Mouse (Mus musculus): ENCODE results near the gene Cisd1. TPM values are rescaled to one million over a fixed set of nuclear protein-coding genes. Genes with fewer than 3 reads are reported as not detected.
A peak's percentile ranks its signal among the peaks of the same experiment; 100 is the strongest.

Cisd1 gene
- total RNA-seq, 2 experiments from 2014 or later = 125 to 134 TPM

GRCm38 (mm10) chr10:71328382-71328781, 16.4 kb downstream of the Cisd1 start:
- DNase-seq (ENCODE audit: low spot score in 2 of 2) = no peak

GRCm38 (mm10) chr10:71327386-71327785, 17.4 kb downstream of the Cisd1 start:
- no peak for DNase-seq (ENCODE audit: low spot score in 2 of 2)

GRCm38 (mm10) chr10:71326789-71327188, 18.0 kb downstream of the Cisd1 start:
- peak; percentile 62 to 81 for DNase-seq (ENCODE audit: low spot score in 2 of 2)

- DNase-seq (ENCODE audit: low spot score in 2 of 2) = no peak
Measured at GRCm38 (mm10) chr10:71326123-71326522, 18.6 kb downstream of the Cisd1 start.

GRCm38 (mm10) chr10:71323669-71324068, 21.1 kb downstream of the Cisd1 start:
- DNase-seq (ENCODE audit: low spot score in 2 of 2) = no peak

GRCm38 (mm10) chr10:71316497-71316896, 28.3 kb downstream of the Cisd1 start:
- peak in 1 of 2 experiments; percentile 38 for DNase-seq (ENCODE audit: low spot score in 2 of 2)

GRCm38 (mm10) chr10:71316056-71316455, 28.7 kb downstream of the Cisd1 start:
- no peak for DNase-seq (ENCODE audit: low spot score in 2 of 2)

GRCm38 (mm10) chr10:71314596-71314995, 30.2 kb downstream of the Cisd1 start:
- no peak for DNase-seq (ENCODE audit: low spot score in 2 of 2)

- DNase-seq (ENCODE audit: low spot score in 2 of 2) = no peak
Measured at GRCm38 (mm10) chr10:71310288-71310687, 34.5 kb downstream of the Cisd1 start.

GRCm38 (mm10) chr10:71308199-71308598, 36.6 kb downstream of the Cisd1 start:
- DNase-seq (ENCODE audit: low spot score in 2 of 2) = no peak

GRCm38 (mm10) chr10:71306759-71307158, 38.0 kb downstream of the Cisd1 start:
- no peak for DNase-seq (ENCODE audit: low spot score in 2 of 2)

GRCm38 (mm10) chr10:71306190-71306589, 38.6 kb downstream of the Cisd1 start:
- peak in 1 of 2 experiments; percentile 60 for DNase-seq (ENCODE audit: low spot score in 2 of 2)

- peak in 1 of 2 experiments; percentile 62 for DNase-seq (ENCODE audit: low spot score in 2 of 2)
Measured at GRCm38 (mm10) chr10:71302490-71302889, 42.3 kb downstream of the Cisd1 start.

GRCm38 (mm10) chr10:71300161-71300560, 44.6 kb downstream of the Cisd1 start:
- no peak for DNase-seq (ENCODE audit: low spot score in 2 of 2)

- DNase-seq (ENCODE audit: low spot score in 2 of 2) = no peak
Measured at GRCm38 (mm10) chr10:71293245-71293644, 51.5 kb downstream of the Cisd1 start.

GRCm38 (mm10) chr10:71292254-71292653, 52.5 kb downstream of the Cisd1 start:
- no peak for DNase-seq (ENCODE audit: low spot score in 2 of 2)

GRCm38 (mm10) chr10:71291801-71292200, 53.0 kb downstream of the Cisd1 start:
- no peak for DNase-seq (ENCODE audit: low spot score in 2 of 2)

GRCm38 (mm10) chr10:71291179-71291661, 53.5 kb downstream of the Cisd1 start:
- DNase-seq (ENCODE audit: low spot score in 2 of 2) = no peak

GRCm38 (mm10) chr10:71285126-71285580, 59.6 kb downstream of the Cisd1 start, which contains the start of gene Ube2d1:
Ube2d1 (minus strand) TSS chr10:71285262.
- peak; percentile 92 to 96 for DNase-seq (ENCODE audit: low spot score in 2 of 2)

GRCm38 (mm10) chr10:71284511-71285125, 60.1 kb downstream of the Cisd1 start:
- DNase-seq (ENCODE audit: low spot score in 2 of 2) = peak in 1 of 2 experiments; percentile 22

GRCm38 (mm10) chr10:71284131-71284510, 60.6 kb downstream of the Cisd1 start:
- DNase-seq (ENCODE audit: low spot score in 2 of 2) = no peak
